ENCODE assay signal across 8 mouse cellular contexts in the genomic region with DNA sequence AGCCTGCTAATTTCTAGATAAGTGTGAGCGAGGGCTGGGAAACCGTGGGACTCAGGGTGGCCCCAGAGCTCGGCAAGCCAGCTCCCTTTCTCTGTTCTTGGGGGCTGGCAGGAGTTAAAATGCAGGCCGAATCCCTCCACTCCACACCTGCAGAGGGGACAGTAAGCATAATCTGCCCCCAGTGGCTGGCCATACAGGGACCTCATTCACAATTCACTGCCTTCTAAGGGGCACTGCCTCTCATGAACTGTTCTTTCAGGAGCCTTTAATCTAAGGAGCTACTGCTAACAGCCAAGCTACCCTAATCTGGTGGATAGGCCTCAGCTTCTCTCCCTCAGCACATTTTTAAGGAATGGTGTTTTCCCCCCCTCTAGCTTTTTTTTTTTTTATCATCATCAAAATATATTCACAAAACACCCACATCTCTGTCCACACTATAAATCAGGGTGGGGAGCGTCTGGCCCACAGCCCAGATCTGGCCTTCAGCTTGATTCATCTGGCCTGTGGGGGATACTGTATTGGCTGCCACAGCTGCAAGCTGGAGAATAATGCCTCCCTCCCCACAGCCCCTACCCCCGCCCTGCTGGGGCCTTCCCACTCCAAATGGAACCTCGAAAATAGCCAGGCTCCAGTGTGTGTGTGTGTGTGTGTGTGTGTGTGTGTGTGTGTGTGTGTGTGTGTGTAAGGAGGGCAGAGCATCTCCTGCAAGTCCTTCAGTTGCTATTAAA. TPM values are rescaled to one million over a fixed set of nuclear protein-coding genes. Genes with fewer than 3 reads are reported as not detected.
A peak's percentile ranks its signal among the peaks of the same experiment; 100 is the strongest.
DNase-seq lines count a peak whose midpoint lies in the region; ATAC-seq and TF ChIP-seq lines count a peak whose summit lies in the region.

No protein-coding gene starts in this region.

- H3K4me3 ChIP-seq in embryonic facial prominence, embryonic 12.5 days, result no peak overlapping the region
- no peak overlapping the region for H3K4me3 ChIP-seq in heart, embryonic 10.5 days
- H3K4me3 ChIP-seq in kidney, adult 2 months (ENCODE audit: insufficient read depth, low read depth, low read length), result no peak overlapping the region
- H3K4me3 ChIP-seq in testis, adult 2 months (ENCODE audit: control insufficient read depth, low read depth, low read length), result no peak overlapping the region

- no peak for TF ChIP-seq POLR2A in kidney, adult 2 months (IDR thresholded peaks at IDR 0.05; ENCODE audit: low read depth, low read length)
- no peak for TF ChIP-seq POLR2A in testis, adult 2 months (IDR thresholded peaks at IDR 0.05; ENCODE audit: control insufficient read depth, low read depth, low read length)

- no peak overlapping the region for H3K4me2 ChIP-seq in embryonic facial prominence, embryonic 12.5 days (replicated peaks)

- WGBS in embryonic facial prominence, embryonic 12.5 days, result 58% methylated on average over 7 of the region's 7 CpGs
- WGBS in heart, embryonic 10.5 days, result 56% methylated on average over 7 of the region's 7 CpGs
- 56% methylated on average over 7 of the region's 7 CpGs for WGBS in kidney, adult 2 months

- DNase-seq in layer of hippocampus, adult 9-11 months, result peak; percentile 27
- DNase-seq in layer of hippocampus, postnatal 36 days, result no peak
- no peak for DNase-seq in heart, embryonic 10.5 days (ENCODE audit: low spot score)
- DNase-seq in kidney, adult 2 months, result peak; percentile 69
- peak; percentile 18 for DNase-seq in lung, postnatal 25 days (ENCODE audit: low spot score)
- no peak for DNase-seq in thymus, postnatal 4 days

- H3K4me1 ChIP-seq in embryonic facial prominence, embryonic 12.5 days, result no peaks in the 10 kb centered on the region
- H3K4me1 ChIP-seq in heart, embryonic 10.5 days, result peaks cover 20% of the 10 kb centered on the region
- H3K4me1 ChIP-seq in kidney, adult 2 months (ENCODE audit: control insufficient read depth, insufficient read depth, low read length), result no peaks in the 10 kb centered on the region
- no peaks in the 10 kb centered on the region for H3K4me1 ChIP-seq in testis, adult 2 months (ENCODE audit: control insufficient read depth, insufficient read depth, low read length)

- 0 out of 2 replicates have a peak, but pooled peaks cover 4% of the 10 kb centered on the region for H3K27me3 ChIP-seq in embryonic facial prominence, embryonic 12.5 days
- H3K27me3 ChIP-seq in heart, embryonic 10.5 days (ENCODE audit: insufficient read depth, poor library complexity, severe bottlenecking), result no peaks in the 10 kb centered on the region
- H3K27me3 ChIP-seq in kidney, adult 2 months (replicated peaks; ENCODE audit: control insufficient read depth, insufficient read depth, low read length), result no peaks in the 10 kb centered on the region
- no peaks in the 10 kb centered on the region for H3K27me3 ChIP-seq in testis, adult 2 months (ENCODE audit: control insufficient read depth, insufficient read depth, low read length)

- H3K9me3 ChIP-seq in embryonic facial prominence, embryonic 12.5 days, result no peaks in the 10 kb centered on the region
- H3K9me3 ChIP-seq in heart, embryonic 10.5 days, result no peaks in the 10 kb centered on the region

- peak; percentile 74; the same call in 1 of the 2 replicates for ATAC-seq in embryonic facial prominence, embryonic 12.5 days (ENCODE audit: insufficient number of reproducible peaks, insufficient read depth, low FRiP score, low TSS enrichment)

- peak overlapping the region; percentile 76 for H3K27ac ChIP-seq in embryonic facial prominence, embryonic 12.5 days
- peak overlapping the region; percentile 64 for H3K27ac ChIP-seq in heart, embryonic 10.5 days
- H3K27ac ChIP-seq in kidney, adult 2 months (ENCODE audit: insufficient read depth, low read depth, low read length), result no peak overlapping the region
- peak overlapping the region; percentile 29; the same call in 1 of the 2 replicates for H3K27ac ChIP-seq in testis, adult 2 months (ENCODE audit: control insufficient read depth, insufficient read depth, low read depth, low read length)

- no peak overlapping the region for H3K9ac ChIP-seq in embryonic facial prominence, embryonic 12.5 days

- no peaks in the 10 kb centered on the region for H3K36me3 ChIP-seq in embryonic facial prominence, embryonic 12.5 days
- no peaks in the 10 kb centered on the region for H3K36me3 ChIP-seq in heart, embryonic 10.5 days
- H3K36me3 ChIP-seq in kidney, adult 2 months (ENCODE audit: control insufficient read depth, insufficient read depth, low read length), result no peaks in the 10 kb centered on the region
- H3K36me3 ChIP-seq in testis, adult 2 months (ENCODE audit: control insufficient read depth, insufficient read depth, low read length), result no peaks in the 10 kb centered on the region

- no peak for TF ChIP-seq CTCF in kidney, adult 2 months (conservative IDR thresholded peaks at IDR 0.05; ENCODE audit: insufficient read depth, insufficient read length, low read depth, low read length)
- no peak for TF ChIP-seq CTCF in testis, adult 2 months (IDR thresholded peaks at IDR 0.05; ENCODE audit: control insufficient read depth, insufficient read depth, insufficient replicate concordance, low read depth, low read length)

RNA-seq across cellular contexts. Expression of gene Plac1, which starts 28.0 kb away (rescaled TPM):
- total RNA-seq in layer of hippocampus, postnatal 36 days (2021), result not detected
- 10.0 and 13.5 TPM in 2 replicates for polyA plus RNA-seq in embryonic facial prominence, embryonic 12.5 days (2016; fragmentation: Nextera tagmentation; extraction: Ambion mirVana)
- polyA plus RNA-seq in heart, embryonic 10.5 days (2016; fragmentation: Nextera tagmentation; extraction: Ambion mirVana), result 13.3 and 15.1 TPM in 2 replicates
- not detected in 2 replicates for polyA plus RNA-seq in kidney, adult 2 months (2012; rRNA removed)
- polyA plus RNA-seq in testis, adult 2 months (2012; rRNA removed), result 9.5 and 10.4 TPM in 2 replicates

RNA-seq across cellular contexts. Expression of gene Fam122b, which starts 57.7 kb away (rescaled TPM):
- 1 to 10 TPM; 3.1 to 3.6 TPM for total RNA-seq in layer of hippocampus, postnatal 36 days (2021)
- 8.0 and 9.3 TPM in 2 replicates for polyA plus RNA-seq in embryonic facial prominence, embryonic 12.5 days (2016; fragmentation: Nextera tagmentation; extraction: Ambion mirVana)
- polyA plus RNA-seq in heart, embryonic 10.5 days (2016; fragmentation: Nextera tagmentation; extraction: Ambion mirVana), result 14.8 and 21.1 TPM in 2 replicates
- polyA plus RNA-seq in kidney, adult 2 months (2012; rRNA removed), result 1.6 and 2.7 TPM in 2 replicates
- 1.7 and 2.9 TPM in 2 replicates for polyA plus RNA-seq in testis, adult 2 months (2012; rRNA removed)

Comparison
In these comparisons a context has a peak if more than half of its experiments do, and no peak if none do; other contexts are left out.
1. DNase-seq: peak in layer of hippocampus, adult 9-11 months (single experiment), kidney, adult 2 months (single experiment) and lung, postnatal 25 days (single experiment); none in layer of hippocampus, postnatal 36 days (0 of 2), heart, embryonic 10.5 days (single experiment) and thymus, postnatal 4 days (single experiment).